Mouse (Mus musculus): ENCODE results near the gene Zik1.

DNA sequence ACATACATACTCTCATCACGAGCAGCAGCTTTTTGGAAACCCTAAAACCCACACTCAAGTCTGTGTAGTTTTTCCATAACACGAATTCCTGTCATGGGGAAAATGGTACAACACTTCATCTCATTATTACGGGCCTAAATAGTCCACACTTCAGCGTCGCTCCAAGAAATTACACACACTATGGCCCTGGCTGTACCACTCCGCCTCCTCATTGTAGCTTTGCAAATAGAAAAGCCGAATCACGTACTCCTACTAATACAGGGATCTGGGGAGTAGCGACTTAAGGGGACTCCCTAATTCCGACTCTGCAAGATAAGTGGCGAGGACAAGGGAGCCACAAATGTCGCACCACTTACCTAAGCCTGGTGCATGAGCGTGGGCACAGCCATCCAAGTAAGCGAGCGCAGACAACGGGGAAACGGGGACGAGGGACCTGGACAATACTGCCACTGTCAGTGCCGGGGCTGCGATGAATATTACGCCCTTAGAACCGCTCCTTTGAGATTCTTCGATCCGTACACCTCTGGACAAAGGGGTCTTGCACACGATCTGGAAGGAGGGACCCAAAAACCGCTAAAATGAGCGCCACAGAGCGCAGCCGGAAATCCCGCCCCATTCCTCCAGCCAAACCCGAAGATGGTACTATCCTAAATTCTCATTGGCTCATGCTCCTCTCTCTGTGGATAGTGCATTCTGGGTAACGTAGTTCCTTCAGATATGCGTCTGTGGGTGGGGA, at the start of gene Zik1:
- TF ChIP-seq CTCF (IDR thresholded peaks at IDR 0.05; ENCODE audit: low read depth) (no peak), EP300 (IDR thresholded peaks at IDR 0.05; ENCODE audit: low read depth) (no peak)

Data from liver, embryonic 14.5 days (tissue).